Mouse (Mus musculus) activated CD4-positive, CD25-positive, alpha-beta regulatory T cell, adult 9 weeks (primary cell): Measurements from ENCODE around the gene Supt6. TPM values are rescaled to one million over a fixed set of nuclear protein-coding genes. Genes with fewer than 3 reads are reported as not detected.

Experiments
- polyA plus RNA-seq: library from polyadenylated mRNA; unstranded; fragments of 100-300 nt; shearing (Covaris generic); gene quantifications from one replicate; pipeline ENCODE4 v1.2.1, GENCODE M21; 2017

Gene Supt6
- 52.5 TPM for polyA plus RNA-seq

GRCm38 (mm10) chr11:78245627-78246317, at the start of gene Supt6, which contains the start of gene Sdf2:
Supt6 (minus strand) TSS chr11:78245987.
Sdf2 (plus strand) TSS chr11:78245746.

GRCm38 (mm10) chr11:78290654-78291053, 44.9 kb upstream of the Supt6 start, which contains the start of gene BC030499:
BC030499 (plus strand) TSS chr11:78290841.

GRCm38 (mm10) chr11:78261380-78262352, 15.9 kb upstream of the Supt6 start, which contains the start of gene 2610507B11Rik:
2610507B11Rik (plus strand) TSS chr11:78261752.

GRCm38 (mm10) chr11:78193113-78193512, 52.7 kb downstream of the Supt6 start, which contains the start of gene Proca1:
Proca1 (plus strand) TSS chr11:78193392.

GRCm38 (mm10) chr11:78188331-78189233, 57.2 kb downstream of the Supt6 start, which contains the start of gene Rab34:
Rab34 (plus strand) TSS chr11:78188430.

GRCm38 (mm10) chr11:78182961-78183844, 62.6 kb downstream of the Supt6 start, which contains the start of gene Rpl23a:
Rpl23a (minus strand) TSS chr11:78183584.

GRCm38 (mm10) chr11:78176402-78176862, 69.4 kb downstream of the Supt6 start, which contains the start of the genes Nek8 and Tlcd1:
Nek8 (minus strand) TSS chr11:78176675.
Tlcd1 (plus strand) TSS chr11:78176711.

GRCm38 (mm10) chr11:78164924-78165760, 80.6 kb downstream of the Supt6 start, which contains the start of gene Traf4:
Traf4 (minus strand) TSS chr11:78165589.

Other genes starting within 250 kb of the Supt6 start
- 1.8 TPM for gene Dhrs13, start 213.7 kb downstream of the Supt6 start, polyA plus RNA-seq
- 22.8 TPM for gene Flot2, start 208.1 kb downstream of the Supt6 start, polyA plus RNA-seq
- 37.6 TPM for gene Eral1, start 165.6 kb downstream of the Supt6 start, polyA plus RNA-seq
- gene Fam222b, start 151.3 kb downstream of the Supt6 start, polyA plus RNA-seq = 22.6 TPM
- 4.9 TPM for gene Traf4, start 80.4 kb downstream of the Supt6 start, polyA plus RNA-seq
- gene Nek8, start 69.3 kb downstream of the Supt6 start, polyA plus RNA-seq = 14.1 TPM
- 3.6 TPM for gene Tlcd1, start 69.3 kb downstream of the Supt6 start, polyA plus RNA-seq
- 1,683 TPM for gene Rpl23a, start 62.4 kb downstream of the Supt6 start, polyA plus RNA-seq
- not detected for gene Rab34, start 57.6 kb downstream of the Supt6 start, polyA plus RNA-seq
- gene Proca1, start 52.6 kb downstream of the Supt6 start, polyA plus RNA-seq = 0.67 TPM
- 112 TPM for gene Sdf2, start 241 bp downstream of the Supt6 start, polyA plus RNA-seq
- gene 2610507B11Rik, start 15.8 kb upstream of the Supt6 start, polyA plus RNA-seq = 91.8 TPM
- 0.61 TPM for gene BC030499, start 44.9 kb upstream of the Supt6 start, polyA plus RNA-seq
- 3.5 TPM for gene Spag5, start 55.5 kb upstream of the Supt6 start, polyA plus RNA-seq
- 15.5 TPM for gene Aldoc, start 77.0 kb upstream of the Supt6 start, polyA plus RNA-seq
- gene Pigs, start 82.4 kb upstream of the Supt6 start, polyA plus RNA-seq = 132 TPM
- 30.6 TPM for gene Unc119, start 97.5 kb upstream of the Supt6 start, polyA plus RNA-seq
- gene Foxn1, start 140.6 kb upstream of the Supt6 start, polyA plus RNA-seq = not detected
- gene Slc13a2, start 176.2 kb upstream of the Supt6 start, polyA plus RNA-seq = not detected
- gene Slc46a1, start 219.7 kb upstream of the Supt6 start, polyA plus RNA-seq = 1.4 TPM